Mouse (Mus musculus) erythroblast, embryonic 14.5 days (primary cell): ENCODE data around the gene Fam83d.

Experiments used
- GATA1 ChIP-seq: IDR thresholded peaks from 2 replicates; pipeline ENCODE4 v1.6.1; 2012; ENCODE audit warnings: low read length, inconsistent platforms, mixed read lengths
- TAL1 ChIP-seq: IDR thresholded peaks from 3 replicates; pipeline ENCODE4 v1.6.1; 2012; ENCODE audit warnings: low read length, inconsistent platforms, mixed read lengths

- TF ChIP-seq GATA1 (no peak), TAL1 (no peak)
Observed at GRCm38 (mm10) chr2:158833645-158834044, 65.8 kb downstream of the Fam83d start.
